Mouse (Mus musculus): ENCODE results near the gene Gpr19. TPM values are rescaled to one million over a fixed set of nuclear protein-coding genes. Genes with fewer than 3 reads are reported as not detected.

Gpr19 gene
- total and polyA plus RNA-seq, 2 experiments from 2014 or later = 34.2 to 41.6 TPM

DNA sequence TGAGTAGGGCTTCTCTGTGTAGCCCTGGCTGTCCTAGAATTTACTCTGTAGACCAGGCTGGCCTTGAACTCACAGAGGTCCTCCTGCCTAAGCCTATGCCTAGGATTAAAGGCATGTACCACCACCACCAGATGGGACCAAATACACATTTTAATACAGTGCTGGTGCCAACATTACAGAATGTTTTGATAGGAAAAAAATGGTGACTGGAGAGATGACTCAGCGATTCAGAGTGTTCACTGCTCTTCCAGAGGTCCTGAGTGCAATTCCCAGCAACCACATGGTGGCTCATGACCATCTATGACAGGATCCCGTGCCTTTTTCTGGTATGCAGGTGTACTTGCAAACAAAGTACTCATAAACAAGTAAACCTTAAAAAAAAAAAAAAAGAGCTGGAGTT is 48.9 kb downstream of the Gpr19 start:
- no peak for TF ChIP-seq CTCF (IDR thresholded peaks at IDR 0.05)
- Histone ChIP-seq H3K36me3 (ENCODE audit: insufficient read depth, low read length) (peaks cover 7% of the 10 kb centered on the region; the same call in 1 of the 2 replicates), H3K9me3 (ENCODE audit: low read length) (no peaks in the 10 kb centered on the region), H3K4me1 (ENCODE audit: insufficient read depth, low read length) (no peaks in the 10 kb centered on the region), H3K27me3 (ENCODE audit: insufficient read depth, low read length) (no peaks in the 10 kb centered on the region), H3K4me3 (ENCODE audit: low read depth, low read length) (no peak overlapping the region), H3K27ac (ENCODE audit: low read depth, low read length) (no peak overlapping the region), H3K9ac (replicated peaks; ENCODE audit: low read length, poor library complexity, severe bottlenecking) (no peak overlapping the region), H3K4me2 (ENCODE audit: low read depth, low read length, poor library complexity, severe bottlenecking) (no peak overlapping the region)
- DNase-seq (ENCODE audit: low spot score) (no peak), ATAC-seq (ENCODE audit: low FRiP score) (no peak)
- WGBS = 79% methylated on average over 2 of the region's 2 CpGs

DNA sequence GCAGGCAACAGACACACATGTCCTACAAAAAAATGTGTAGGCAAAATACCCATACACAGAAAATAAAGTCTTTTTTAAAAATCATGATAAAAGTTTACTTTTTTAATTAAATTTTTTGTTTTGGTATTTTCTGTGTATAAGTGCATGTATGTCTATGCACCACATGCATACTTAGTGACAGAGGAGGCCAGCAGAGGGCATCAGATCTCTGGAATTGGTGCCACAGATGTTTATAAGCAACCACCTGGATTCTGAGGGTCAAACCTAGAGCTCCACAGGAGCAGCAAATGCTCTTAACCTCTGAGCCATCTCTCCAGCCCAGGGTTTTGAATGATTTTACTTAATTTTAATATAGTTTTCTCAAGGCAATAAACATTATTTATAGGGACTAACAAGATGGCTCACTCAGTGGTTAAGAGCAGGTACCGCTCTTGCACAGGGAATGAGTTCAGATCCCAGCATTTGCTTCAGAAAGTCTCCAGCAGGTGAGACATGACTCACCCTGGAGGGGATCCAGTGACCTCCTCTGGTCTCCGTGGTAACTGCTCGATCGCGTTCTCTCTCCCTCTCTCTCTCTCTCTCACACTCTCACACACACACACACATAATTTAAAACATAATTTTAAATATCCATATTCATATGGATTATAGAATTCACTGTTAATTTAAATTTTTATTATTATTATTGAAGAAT is 50.0 kb downstream of the Gpr19 start:
- peak; percentile 67 for TF ChIP-seq CTCF (IDR thresholded peaks at IDR 0.05)
- Histone ChIP-seq H3K4me3 (ENCODE audit: low read depth, low read length) (no peak overlapping the region), H3K9ac (replicated peaks; ENCODE audit: low read length, poor library complexity, severe bottlenecking) (no peak overlapping the region), H3K4me2 (ENCODE audit: low read depth, low read length, poor library complexity, severe bottlenecking) (no peak overlapping the region), H3K27me3 (ENCODE audit: insufficient read depth, low read length) (no peaks in the 10 kb centered on the region), H3K27ac (ENCODE audit: low read depth, low read length) (no peak overlapping the region), H3K36me3 (ENCODE audit: insufficient read depth, low read length) (peaks cover 7% of the 10 kb centered on the region; the same call in 1 of the 2 replicates), H3K4me1 (ENCODE audit: insufficient read depth, low read length) (no peaks in the 10 kb centered on the region), H3K9me3 (ENCODE audit: low read length) (no peaks in the 10 kb centered on the region)
- peak; percentile 59 for DNase-seq (ENCODE audit: low spot score)
- no peak for ATAC-seq (ENCODE audit: low FRiP score)
- 80% methylated on average over 5 of the region's 5 CpGs for WGBS

DNA sequence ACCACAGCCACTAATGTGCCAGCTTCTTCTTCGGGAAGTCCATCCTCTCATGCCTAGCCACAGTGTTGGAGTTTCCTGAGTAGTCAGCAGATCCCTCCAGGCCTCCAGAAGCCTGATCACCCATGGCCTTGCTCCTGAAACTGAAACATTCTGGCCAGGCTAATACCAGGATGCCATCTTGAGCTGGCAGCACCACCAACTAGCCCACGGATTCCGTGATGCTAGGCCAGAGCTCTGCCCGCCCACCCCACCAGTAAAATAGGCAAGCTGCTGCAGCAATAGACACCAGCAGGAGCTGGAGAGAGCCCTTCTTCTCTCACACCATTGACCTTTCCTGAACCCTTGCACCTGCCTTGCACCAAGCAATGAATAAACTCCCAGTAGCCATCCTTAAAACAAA is 50.8 kb downstream of the Gpr19 start:
- no peaks in the 10 kb centered on the region for H3K9me3 ChIP-seq (ENCODE audit: low read length)
- no peaks in the 10 kb centered on the region for H3K4me1 ChIP-seq (ENCODE audit: insufficient read depth, low read length)
- H3K36me3 ChIP-seq (ENCODE audit: insufficient read depth, low read length) = peaks cover 7% of the 10 kb centered on the region; the same call in 1 of the 2 replicates
- no peak for TF ChIP-seq CTCF (IDR thresholded peaks at IDR 0.05)
- no peak overlapping the region for H3K9ac ChIP-seq (replicated peaks; ENCODE audit: low read length, poor library complexity, severe bottlenecking)
- DNase-seq (ENCODE audit: low spot score) (no peak), ATAC-seq (ENCODE audit: low FRiP score) (no peak)
- no peak overlapping the region for H3K4me2 ChIP-seq (ENCODE audit: low read depth, low read length, poor library complexity, severe bottlenecking)
- WGBS = 96% methylated on average over 4 of the region's 4 CpGs
- no peaks in the 10 kb centered on the region for H3K27me3 ChIP-seq (ENCODE audit: insufficient read depth, low read length)
- H3K4me3 ChIP-seq (ENCODE audit: low read depth, low read length) = no peak overlapping the region
- H3K27ac ChIP-seq (ENCODE audit: low read depth, low read length) = no peak overlapping the region

DNA sequence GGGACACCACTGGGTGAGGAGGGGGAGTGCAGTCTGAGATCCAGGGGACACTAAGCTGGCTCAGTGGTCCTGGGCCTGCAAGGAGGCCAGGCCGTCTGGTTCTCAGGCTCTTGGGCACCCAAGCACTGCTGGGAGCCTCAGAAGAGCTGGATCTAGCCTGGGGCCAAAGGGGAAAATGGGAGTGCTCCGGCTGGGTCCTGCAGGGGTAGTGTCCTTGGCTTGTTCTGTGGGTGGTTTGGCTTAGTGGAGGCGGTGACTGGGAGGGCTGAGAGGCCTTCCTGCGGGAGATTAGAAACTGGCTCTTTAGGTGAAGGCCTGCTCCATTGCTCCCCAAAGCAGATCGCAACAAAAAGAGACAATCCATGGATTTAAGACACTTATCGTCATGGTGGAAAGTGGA is 52.1 kb downstream of the Gpr19 start:
- H3K27me3 ChIP-seq (ENCODE audit: insufficient read depth, low read length) = no peaks in the 10 kb centered on the region
- DNase-seq (ENCODE audit: low spot score) (no peak), ATAC-seq (ENCODE audit: low FRiP score) (no peak)
- H3K4me1 ChIP-seq (ENCODE audit: insufficient read depth, low read length) = no peaks in the 10 kb centered on the region
- H3K27ac ChIP-seq (ENCODE audit: low read depth, low read length) = no peak overlapping the region
- no peak overlapping the region for H3K4me3 ChIP-seq (ENCODE audit: low read depth, low read length)
- peaks cover 7% of the 10 kb centered on the region; the same call in 1 of the 2 replicates for H3K36me3 ChIP-seq (ENCODE audit: insufficient read depth, low read length)
- TF ChIP-seq CTCF (IDR thresholded peaks at IDR 0.05) = no peak
- H3K9me3 ChIP-seq (ENCODE audit: low read length) = no peaks in the 10 kb centered on the region
- no peak overlapping the region for H3K9ac ChIP-seq (replicated peaks; ENCODE audit: low read length, poor library complexity, severe bottlenecking)
- no peak overlapping the region for H3K4me2 ChIP-seq (ENCODE audit: low read depth, low read length, poor library complexity, severe bottlenecking)
- 69% methylated on average over 6 of the region's 6 CpGs for whole genome bisulfite sequencing

DNA sequence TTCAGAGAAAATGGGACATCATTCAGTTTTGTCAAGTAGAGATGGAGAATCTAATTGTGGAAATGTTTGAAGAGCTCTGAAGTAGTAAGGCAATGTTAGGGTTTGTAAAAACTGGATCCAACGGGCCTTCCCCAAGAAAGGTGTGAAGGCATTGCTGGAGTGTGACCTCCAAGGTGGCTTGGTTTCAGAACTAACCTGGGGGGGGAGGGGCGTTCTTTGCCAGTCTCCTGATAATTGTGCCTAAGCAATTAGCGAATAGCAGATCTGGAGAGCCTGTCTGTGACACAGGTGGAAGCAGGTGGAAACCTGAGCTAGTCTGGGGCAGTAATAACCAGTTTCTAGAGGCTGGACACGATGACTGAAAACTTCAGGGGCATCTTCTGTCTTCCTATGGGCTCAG is 52.7 kb downstream of the Gpr19 start:
- no peaks in the 10 kb centered on the region for H3K4me1 ChIP-seq (ENCODE audit: insufficient read depth, low read length)
- H3K4me3 ChIP-seq (ENCODE audit: low read depth, low read length) = no peak overlapping the region
- no peak overlapping the region for H3K27ac ChIP-seq (ENCODE audit: low read depth, low read length)

DNA sequence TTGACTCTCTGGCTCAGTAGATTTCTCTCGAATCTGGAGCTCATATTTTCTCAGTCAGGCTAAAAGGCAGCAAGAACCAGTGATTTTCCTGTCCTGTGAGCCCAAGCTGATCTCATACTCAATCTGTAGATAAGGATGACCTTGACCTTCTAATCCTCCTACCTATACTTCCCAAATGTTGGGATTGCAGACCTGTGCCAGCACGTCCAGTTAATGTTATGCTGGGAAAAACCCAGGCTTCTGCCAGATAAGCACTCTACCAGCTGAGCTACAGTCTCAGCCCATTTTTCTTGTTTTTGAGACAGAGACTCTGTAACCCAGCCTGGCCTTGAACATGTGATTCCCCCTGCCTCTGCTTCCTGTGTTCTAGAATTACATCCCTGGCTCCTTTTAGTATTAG is 58.0 kb downstream of the Gpr19 start:
- no peak overlapping the region for H3K27ac ChIP-seq (ENCODE audit: low read depth, low read length)
- no peak overlapping the region for H3K4me3 ChIP-seq (ENCODE audit: low read depth, low read length)
- no peak for ATAC-seq (ENCODE audit: low FRiP score)
- no peaks in the 10 kb centered on the region for H3K27me3 ChIP-seq (ENCODE audit: insufficient read depth, low read length)
- no peaks in the 10 kb centered on the region for H3K4me1 ChIP-seq (ENCODE audit: insufficient read depth, low read length)
- WGBS = 82% methylated on average over 2 of the region's 2 CpGs
- H3K9ac ChIP-seq (replicated peaks; ENCODE audit: low read length, poor library complexity, severe bottlenecking) = no peak overlapping the region
- DNase-seq (ENCODE audit: low spot score) = no peak
- peaks cover 2% of the 10 kb centered on the region; the same call in 1 of the 2 replicates for H3K36me3 ChIP-seq (ENCODE audit: insufficient read depth, low read length)
- TF ChIP-seq CTCF (IDR thresholded peaks at IDR 0.05) = no peak
- no peak overlapping the region for H3K4me2 ChIP-seq (ENCODE audit: low read depth, low read length, poor library complexity, severe bottlenecking)
- H3K9me3 ChIP-seq (ENCODE audit: low read length) = no peaks in the 10 kb centered on the region

More for the DNA sequence above, 52.7 kb downstream of the Gpr19 start:
- Histone ChIP-seq H3K9ac (replicated peaks; ENCODE audit: low read length, poor library complexity, severe bottlenecking) (no peak overlapping the region), H3K4me2 (ENCODE audit: low read depth, low read length, poor library complexity, severe bottlenecking) (no peak overlapping the region), H3K36me3 (ENCODE audit: insufficient read depth, low read length) (peaks cover 2% of the 10 kb centered on the region; the same call in 1 of the 2 replicates), H3K9me3 (ENCODE audit: low read length) (no peaks in the 10 kb centered on the region), H3K27me3 (ENCODE audit: insufficient read depth, low read length) (no peaks in the 10 kb centered on the region)
- ATAC-seq (ENCODE audit: low FRiP score) (no peak), DNase-seq (ENCODE audit: low spot score) (no peak)
- WGBS = 90% methylated on average over 4 of the region's 4 CpGs
- no peak for TF ChIP-seq CTCF (IDR thresholded peaks at IDR 0.05)
